Mouse (Mus musculus): Measurements from ENCODE around the gene Rasl10b. TPM values are rescaled to one million over a fixed set of nuclear protein-coding genes. Genes with fewer than 3 reads are reported as not detected.

The Rasl10b gene
- 3.0 TPM in 2 replicates for polyA plus RNA-seq (2012; rRNA removed)

DNA sequence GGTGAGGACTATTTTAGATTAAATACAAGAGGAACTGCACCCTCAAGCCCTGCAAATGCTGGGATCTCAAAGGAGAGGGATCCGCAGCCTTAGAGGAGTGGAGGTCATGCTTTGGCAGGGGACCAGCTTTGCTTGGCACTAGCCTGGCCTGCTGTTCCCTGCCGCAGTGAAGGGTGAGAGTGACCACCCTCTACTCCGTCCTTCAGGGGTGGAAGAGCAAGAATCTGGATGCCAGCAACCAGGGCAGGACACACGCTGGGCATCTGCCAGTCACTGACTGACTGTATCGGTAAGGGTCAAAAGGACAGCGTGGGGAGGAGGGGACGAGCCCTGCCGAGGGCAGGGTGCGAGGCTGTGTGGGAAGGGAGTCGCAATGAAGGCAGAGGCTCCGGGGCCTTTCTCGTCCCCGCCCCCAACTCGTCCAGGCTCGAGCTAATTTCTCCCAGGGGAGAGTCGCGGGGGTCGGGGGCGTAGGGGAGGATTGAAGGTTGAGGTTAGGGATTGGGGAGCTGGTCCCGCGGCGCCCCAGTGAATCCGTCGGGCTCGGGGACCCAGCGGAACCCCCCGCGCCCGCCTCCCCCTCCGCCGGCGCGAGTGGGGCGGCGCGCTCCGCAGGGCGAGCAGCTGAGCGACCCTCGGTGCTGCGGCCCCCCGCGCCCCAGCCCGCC, at the start of gene Rasl10b:
TSS of gene Rasl10b (plus strand) at position 51 of the 668 bp plus-strand sequence.

DNA sequence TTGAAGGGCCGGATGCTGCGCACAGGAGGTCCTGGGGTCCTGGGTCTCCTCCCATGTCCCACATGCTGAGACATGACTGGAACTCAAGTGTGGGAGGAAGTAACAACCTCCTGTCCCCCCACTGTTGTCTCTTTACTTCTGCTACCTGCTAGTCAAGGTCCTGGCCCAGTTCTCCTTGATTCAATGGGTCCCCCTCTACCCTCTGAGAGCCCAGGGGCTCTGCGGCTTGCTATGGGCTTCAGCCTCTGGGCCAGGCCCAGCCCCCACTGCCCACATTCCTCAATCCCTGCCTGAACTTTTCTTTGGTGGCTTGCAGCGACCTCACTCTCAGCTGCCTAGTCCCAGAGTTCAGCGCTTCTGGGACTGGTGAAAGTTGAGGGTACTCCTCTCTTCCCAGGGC, 20.4 kb downstream of the Rasl10b start, which contains the start of gene Gas2l2:
TSS of gene Gas2l2 (minus strand) at position 101 of the 400 bp plus-strand sequence.

DNA sequence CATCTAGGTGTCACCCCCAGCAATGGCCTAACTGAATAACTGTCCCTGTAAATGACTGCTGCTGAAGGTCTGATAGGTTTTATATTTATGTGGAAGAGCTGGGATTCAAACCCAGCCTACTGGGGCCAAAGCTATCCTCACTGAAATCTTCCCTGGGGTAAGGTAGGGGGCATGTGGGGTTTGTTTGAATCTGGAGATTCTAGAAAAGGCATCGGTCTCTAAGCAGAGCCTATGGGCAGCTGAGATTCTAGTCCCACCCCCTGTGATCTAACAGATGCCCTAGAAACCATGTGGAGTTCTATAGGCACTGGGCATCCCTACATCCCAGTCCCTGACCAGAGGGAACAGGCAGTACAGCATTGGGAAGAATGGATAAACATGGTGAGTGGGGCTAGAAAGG, 28.4 kb downstream of the Rasl10b start, which contains the start of gene 1700020L24Rik:
TSS of gene 1700020L24Rik (plus strand) at position 301 of the 400 bp plus-strand sequence.

DNA sequence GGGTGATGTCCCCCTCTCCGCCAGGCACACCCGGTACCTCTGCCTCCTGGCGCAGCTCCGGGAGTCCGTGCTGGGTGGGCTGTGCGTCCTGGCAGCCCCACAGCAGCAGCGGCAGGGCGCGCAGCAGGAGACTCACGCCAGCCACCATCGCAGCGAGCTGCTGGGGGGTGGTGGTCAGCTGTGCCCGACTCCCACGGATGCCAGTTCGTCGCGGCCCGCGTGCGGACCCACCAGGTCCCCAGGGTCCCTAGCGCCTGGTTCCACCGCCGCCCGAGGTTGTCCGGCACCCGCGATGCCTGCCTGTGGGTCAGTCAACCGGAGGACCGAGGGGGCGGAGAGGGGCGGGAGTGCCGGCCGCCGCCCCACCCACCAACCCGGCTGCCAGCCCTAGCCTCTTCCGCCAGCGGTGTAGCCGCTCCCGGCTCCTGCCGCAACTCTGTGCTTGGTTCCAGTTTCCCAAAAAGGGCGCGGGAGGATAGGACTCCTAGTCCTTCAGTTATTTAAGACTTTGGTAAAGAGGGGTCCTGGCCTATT, 53.8 kb downstream of the Rasl10b start, which contains the start of gene Mmp28:
TSS of gene Mmp28 (minus strand) at position 361 of the 534 bp plus-strand sequence.

Other genes with a start within 250 kb of the Rasl10b start
- gene Slfn4, start 234.0 kb upstream of the Rasl10b start, polyA plus RNA-seq (2012; rRNA removed), result 0.34 and 0.53 TPM in 2 replicates
- 0.21 and 0.32 TPM in 2 replicates for gene Slfn3, start 217.8 kb upstream of the Rasl10b start, polyA plus RNA-seq (2012; rRNA removed)
- gene Slfn14, start 122.4 kb upstream of the Rasl10b start, polyA plus RNA-seq (2012; rRNA removed), result 0.58 and 0.93 TPM in 2 replicates
- 31.6 and 37.4 TPM in 2 replicates for gene Ap2b1, start 110.1 kb upstream of the Rasl10b start, polyA plus RNA-seq (2012; rRNA removed)
- 8.9 and 9.3 TPM in 2 replicates for gene Pex12, start 106.6 kb upstream of the Rasl10b start, polyA plus RNA-seq (2012; rRNA removed)
- 3.4 and 3.5 TPM in 2 replicates for gene Gas2l2, start 20.3 kb downstream of the Rasl10b start, polyA plus RNA-seq (2012; rRNA removed)
- 0.41 and 0.51 TPM in 2 replicates for gene 1700020L24Rik, start 28.5 kb downstream of the Rasl10b start, polyA plus RNA-seq (2012; rRNA removed)
- gene Mmp28, start 53.9 kb downstream of the Rasl10b start, polyA plus RNA-seq (2012; rRNA removed), result 8.9 and 11.6 TPM in 2 replicates
- gene Taf15, start 63.9 kb downstream of the Rasl10b start, polyA plus RNA-seq (2012; rRNA removed), result 2.2 and 2.3 TPM in 2 replicates
- not detected in 2 replicates for gene Heatr9, start 113.0 kb downstream of the Rasl10b start, polyA plus RNA-seq (2012; rRNA removed)
- gene Ccl5, start 121.4 kb downstream of the Rasl10b start, polyA plus RNA-seq (2012; rRNA removed), result 16.5 and 41.1 TPM in 2 replicates
- gene Ccl9, start 169.5 kb downstream of the Rasl10b start, polyA plus RNA-seq (2012; rRNA removed), result 0.57 and 1.0 TPM in 2 replicates
- 4.4 and 6.0 TPM in 2 replicates for gene Ccl6, start 183.9 kb downstream of the Rasl10b start, polyA plus RNA-seq (2012; rRNA removed)
- gene Rpl9-ps1, start 236.5 kb downstream of the Rasl10b start, polyA plus RNA-seq (2012; rRNA removed), result not detected in 2 replicates
- 3.2 and 3.7 TPM in 2 replicates for gene Ccl3, start 240.2 kb downstream of the Rasl10b start, polyA plus RNA-seq (2012; rRNA removed)